ENCODE assay signal across 8 mouse cellular contexts in genomic region chr14:54912886-54913285, GRCm38 (mm10). TPM values are rescaled to one million over a fixed set of nuclear protein-coding genes. Genes with fewer than 3 reads are reported as not detected.
A peak's percentile ranks its signal among the peaks of the same experiment; 100 is the strongest.
DNase-seq lines count a peak whose midpoint lies in the region; ATAC-seq and TF ChIP-seq lines count a peak whose summit lies in the region.

Gene Slc22a17 (minus strand): TSS chr14:54913132.

- TF ChIP-seq EP300 in CH12.LX (IDR thresholded peaks at IDR 0.05; ENCODE audit: low read length): no peak

- peak; percentile 58 for TF ChIP-seq POLR2A in CH12.LX (IDR thresholded peaks at IDR 0.05; ENCODE audit: low read depth, low read length)
- TF ChIP-seq POLR2A in brain, embryonic 14.5 days (IDR thresholded peaks at IDR 0.05; ENCODE audit: borderline replicate concordance, extremely low read depth, insufficient read depth, insufficient read length, poor library complexity, severe bottlenecking): peak; percentile 97

- no peak for TF ChIP-seq CTCF in CH12.LX (conservative IDR thresholded peaks at IDR 0.05 in 1 of 2, IDR thresholded peaks at IDR 0.05 in 1 of 2; ENCODE audit: low read depth in 2 of 2, low read length in 2 of 2)
- TF ChIP-seq CTCF in brain, embryonic 14.5 days (IDR thresholded peaks at IDR 0.05; ENCODE audit: borderline replicate concordance, extremely low read depth, insufficient read depth, insufficient read length): no peak
- TF ChIP-seq CTCF in kidney, postnatal 0 days (IDR thresholded peaks at IDR 0.05; ENCODE audit: low read depth): no peak

- ATAC-seq in forebrain, embryonic 11.5 days (replicated peaks; ENCODE audit: low FRiP score): peak; percentile 95
- ATAC-seq in heart, embryonic 14.5 days (ENCODE audit: insufficient number of reproducible peaks, insufficient read depth, low FRiP score, low read depth): peak; percentile 76
- ATAC-seq in kidney, postnatal 0 days (replicated peaks; ENCODE audit: low FRiP score, low read depth): peak; percentile 68
- peak; percentile 94 for ATAC-seq in limb, embryonic 15.5 days (ENCODE audit: insufficient number of reproducible peaks, low FRiP score, low TSS enrichment, low read depth)
- peak; percentile 96 for ATAC-seq in midbrain, embryonic 15.5 days (replicated peaks)
- ATAC-seq in stomach, embryonic 14.5 days (ENCODE audit: insufficient number of reproducible peaks, insufficient read depth, low FRiP score, low read depth): peak; percentile 86

- no peak for TF ChIP-seq RAD21 in CH12.LX (IDR thresholded peaks at IDR 0.05; ENCODE audit: low read depth, low read length)

- no peaks in the 10 kb centered on the region for H3K36me3 ChIP-seq in CH12.LX (replicated peaks in 1 of 2; ENCODE audit: control insufficient read depth in 1 of 2, insufficient read depth in 1 of 2, low read length in 1 of 2)
- no peaks in the 10 kb centered on the region; the same call in 1 of the 2 replicates for H3K36me3 ChIP-seq in forebrain, embryonic 11.5 days (ENCODE audit: control insufficient read depth, insufficient read depth, low read length)
- peaks cover 48% of the 10 kb centered on the region for H3K36me3 ChIP-seq in heart, embryonic 14.5 days (ENCODE audit: control insufficient read depth, insufficient read depth, low read length)
- peaks cover 21% of the 10 kb centered on the region; the same call in 1 of the 2 replicates for H3K36me3 ChIP-seq in kidney, postnatal 0 days (ENCODE audit: insufficient read depth, low read length)
- peaks cover 48% of the 10 kb centered on the region for H3K36me3 ChIP-seq in limb, embryonic 15.5 days
- peaks cover 7% of the 10 kb centered on the region; the same call in 1 of the 2 replicates for H3K36me3 ChIP-seq in midbrain, embryonic 15.5 days (replicated peaks)
- peaks cover 40% of the 10 kb centered on the region; the same call in 1 of the 2 replicates for H3K36me3 ChIP-seq in stomach, embryonic 14.5 days (ENCODE audit: control insufficient read depth, insufficient read depth, low read length)

- H3K79me2 ChIP-seq in CH12.LX (replicated peaks; ENCODE audit: control insufficient read depth, extremely low read depth, insufficient read depth, poor library complexity, severe bottlenecking): no peaks in the 10 kb centered on the region

- H3K4me1 ChIP-seq in CH12.LX (ENCODE audit: control insufficient read depth in 1 of 2, insufficient read depth in 2 of 2): peaks cover 0 to 4% of the 10 kb centered on the region in 2 experiments; a peak in 2 of 4 replicates
- peaks cover 6% of the 10 kb centered on the region for H3K4me1 ChIP-seq in forebrain, embryonic 11.5 days (replicated peaks; ENCODE audit: control insufficient read depth, insufficient read depth, low read length)
- H3K4me1 ChIP-seq in heart, embryonic 14.5 days (ENCODE audit: control insufficient read depth in 2 of 2, insufficient read depth in 2 of 2, low read length in 2 of 2): peaks cover 15 to 18% of the 10 kb centered on the region in 2 experiments
- H3K4me1 ChIP-seq in kidney, postnatal 0 days (replicated peaks; ENCODE audit: insufficient read depth, low read length): no peaks in the 10 kb centered on the region; the same call in 1 of the 2 replicates
- peaks cover 29% of the 10 kb centered on the region for H3K4me1 ChIP-seq in limb, embryonic 15.5 days
- peaks cover 45% of the 10 kb centered on the region for H3K4me1 ChIP-seq in midbrain, embryonic 15.5 days
- peaks cover 9% of the 10 kb centered on the region; the same call in 1 of the 2 replicates for H3K4me1 ChIP-seq in stomach, embryonic 14.5 days (ENCODE audit: control insufficient read depth, insufficient read depth, low read length)

- WGBS in forebrain, embryonic 11.5 days: under 1% methylated on average over 28 of the region's 28 CpGs
- 0% methylated on average over 25 of the region's 28 CpGs for WGBS in heart, embryonic 14.5 days
- under 1% methylated on average over 28 of the region's 28 CpGs for WGBS in kidney, postnatal 0 days
- WGBS in limb, embryonic 15.5 days: under 1% methylated on average over 28 of the region's 28 CpGs
- WGBS in midbrain, embryonic 15.5 days: under 1% methylated on average over 26 of the region's 28 CpGs
- WGBS in stomach, embryonic 14.5 days: 0% methylated on average over 25 of the region's 28 CpGs

- H3K27ac ChIP-seq in CH12.LX (ENCODE audit: insufficient read depth, low read depth): no peak within 1 kb of the TSS
- H3K27ac ChIP-seq in forebrain, embryonic 11.5 days (ENCODE audit: low read depth, low read length): peak within 1 kb of the TSS; percentile 53
- peak within 1 kb of the TSS in 1 of 2 experiments; percentile 72; a peak in 2 of 4 replicates for H3K27ac ChIP-seq in heart, embryonic 14.5 days (replicated peaks in 1 of 2; ENCODE audit: control insufficient read depth in 1 of 2, insufficient read depth in 1 of 2, low read depth in 2 of 2, low read length in 2 of 2)
- peak within 1 kb of the TSS; percentile 31; the same call in 1 of the 2 replicates for H3K27ac ChIP-seq in kidney, postnatal 0 days
- peak within 1 kb of the TSS; percentile 94 for H3K27ac ChIP-seq in limb, embryonic 15.5 days
- peak within 1 kb of the TSS; percentile 96 for H3K27ac ChIP-seq in midbrain, embryonic 15.5 days
- H3K27ac ChIP-seq in stomach, embryonic 14.5 days (ENCODE audit: low read length): peak within 1 kb of the TSS; percentile 82

- dilution Hi-C loops in CH12.LX (cut with MboI; ENCODE audit: extremely low pct_ligation_motif_present, extremely low pct_unique_long_range_greater_than_20kb, low sequenced_read_pairs): no loop called here

- H3K27me3 ChIP-seq in CH12.LX (replicated peaks): peaks cover 79% of the 10 kb centered on the region
- H3K27me3 ChIP-seq in forebrain, embryonic 11.5 days (ENCODE audit: control insufficient read depth, insufficient read depth, low read length): no peaks in the 10 kb centered on the region
- no peaks in the 10 kb centered on the region for H3K27me3 ChIP-seq in heart, embryonic 14.5 days (ENCODE audit: control insufficient read depth, insufficient read depth, low read length)
- H3K27me3 ChIP-seq in kidney, postnatal 0 days (ENCODE audit: insufficient read depth, low read length): no peaks in the 10 kb centered on the region
- H3K27me3 ChIP-seq in limb, embryonic 15.5 days: no peaks in the 10 kb centered on the region
- H3K27me3 ChIP-seq in midbrain, embryonic 15.5 days (replicated peaks): no peaks in the 10 kb centered on the region
- H3K27me3 ChIP-seq in stomach, embryonic 14.5 days (ENCODE audit: control insufficient read depth, insufficient read depth, low read length): no peaks in the 10 kb centered on the region

- H3K9ac ChIP-seq in CH12.LX (ENCODE audit: insufficient read depth, low read depth): peak within 1 kb of the TSS; percentile 46; the same call in 1 of the 2 replicates
- peak within 1 kb of the TSS; percentile 92 for H3K9ac ChIP-seq in forebrain, embryonic 11.5 days (ENCODE audit: low read length)
- peak within 1 kb of the TSS; percentile 94 for H3K9ac ChIP-seq in heart, embryonic 14.5 days (ENCODE audit: low read length)
- H3K9ac ChIP-seq in kidney, postnatal 0 days (ENCODE audit: low read depth, low read length): peak within 1 kb of the TSS; percentile 87
- peak within 1 kb of the TSS; percentile 89 for H3K9ac ChIP-seq in limb, embryonic 15.5 days
- H3K9ac ChIP-seq in midbrain, embryonic 15.5 days: peak within 1 kb of the TSS; percentile 99
- peak within 1 kb of the TSS; percentile 89 for H3K9ac ChIP-seq in stomach, embryonic 14.5 days (replicated peaks; ENCODE audit: low read depth, low read length)

- H3K9me3 ChIP-seq in CH12.LX (replicated peaks; ENCODE audit: low read length): no peaks in the 10 kb centered on the region
- no peaks in the 10 kb centered on the region for H3K9me3 ChIP-seq in forebrain, embryonic 11.5 days (ENCODE audit: control insufficient read depth, low read length)
- no peaks in the 10 kb centered on the region for H3K9me3 ChIP-seq in heart, embryonic 14.5 days (ENCODE audit: control insufficient read depth, low read length)
- H3K9me3 ChIP-seq in kidney, postnatal 0 days (replicated peaks; ENCODE audit: low read length): no peaks in the 10 kb centered on the region
- no peaks in the 10 kb centered on the region for H3K9me3 ChIP-seq in limb, embryonic 15.5 days
- no peaks in the 10 kb centered on the region for H3K9me3 ChIP-seq in midbrain, embryonic 15.5 days
- H3K9me3 ChIP-seq in stomach, embryonic 14.5 days (ENCODE audit: control insufficient read depth, low read depth, low read length): no peaks in the 10 kb centered on the region

- peak within 1 kb of the TSS; percentile 36 to 74 (median 41) for H3K4me3 ChIP-seq in CH12.LX (replicated peaks in 1 of 3; ENCODE audit: low read depth in 2 of 3, low read length in 2 of 3, poor library complexity in 1 of 3)
- H3K4me3 ChIP-seq in forebrain, embryonic 11.5 days (ENCODE audit: low read depth, low read length): peak within 1 kb of the TSS; percentile 88
- H3K4me3 ChIP-seq in heart, embryonic 14.5 days (ENCODE audit: control insufficient read depth in 1 of 2, insufficient read depth in 1 of 2, low read depth in 1 of 2, low read length in 2 of 2): peak within 1 kb of the TSS; percentile 56 to 91
- H3K4me3 ChIP-seq in kidney, postnatal 0 days (replicated peaks; ENCODE audit: low read depth, low read length): peak within 1 kb of the TSS; percentile 91
- H3K4me3 ChIP-seq in limb, embryonic 15.5 days: peak within 1 kb of the TSS; percentile 92
- H3K4me3 ChIP-seq in midbrain, embryonic 15.5 days: peak within 1 kb of the TSS; percentile 99
- H3K4me3 ChIP-seq in stomach, embryonic 14.5 days (ENCODE audit: low read depth, low read length): peak within 1 kb of the TSS; percentile 86

- in situ Hi-C loops in CH12.LX (cut with MboI; ENCODE audit: low pct_ligation_motif_present, low pct_unique_long_range_greater_than_20kb, low sequenced_read_pairs): no loop called here

- no peak for DNase-seq in CH12.LX (ENCODE audit: extremely low read depth)
- DNase-seq in brain, embryonic 14.5 days (ENCODE audit: low read depth): peak; percentile 96
- peak; percentile 89 for DNase-seq in forebrain, embryonic 11.5 days (ENCODE audit: low spot score)
- peak; percentile 94 for DNase-seq in kidney, postnatal 0 days (ENCODE audit: low spot score)

- peak within 1 kb of the TSS; percentile 49; the same call in 1 of the 2 replicates for H3K4me2 ChIP-seq in CH12.LX (ENCODE audit: insufficient read depth, low read depth, poor library complexity, severe bottlenecking)
- peak within 1 kb of the TSS; percentile 100 for H3K4me2 ChIP-seq in forebrain, embryonic 11.5 days (ENCODE audit: low read depth, low read length, severe bottlenecking)
- H3K4me2 ChIP-seq in heart, embryonic 14.5 days (ENCODE audit: low read length): peak within 1 kb of the TSS; percentile 99
- H3K4me2 ChIP-seq in kidney, postnatal 0 days (ENCODE audit: low read length): peak within 1 kb of the TSS; percentile 99
- peak within 1 kb of the TSS; percentile 80 for H3K4me2 ChIP-seq in limb, embryonic 15.5 days
- peak within 1 kb of the TSS; percentile 91 for H3K4me2 ChIP-seq in midbrain, embryonic 15.5 days
- peak within 1 kb of the TSS; percentile 98 for H3K4me2 ChIP-seq in stomach, embryonic 14.5 days (replicated peaks; ENCODE audit: low read depth, low read length)

RNA-seq across cellular contexts. Expression of gene Slc22a17, which starts in this region (rescaled TPM):
- total RNA-seq in CH12.LX (2012; rRNA removed): 0.71 and 1.1 TPM in 2 replicates
- total RNA-seq in CH12.LX (2014; rRNA removed): 0.04 and 0.16 TPM in 2 replicates
- polyA plus RNA-seq in CH12.LX (2012; ENCODE audit: insufficient read length, low read depth): 0.15 and 0.34 TPM in 2 replicates
- polyA plus RNA-seq in brain, embryonic 14.5 days (2012; rRNA removed): 466 and 718 TPM in 2 replicates
- 44.4 and 51.8 TPM in 2 replicates for polyA plus RNA-seq in forebrain, embryonic 11.5 days (2014; fragmentation: Nextera tagmentation; extraction: Ambion mirVana)
- 18.5 and 25.6 TPM in 2 replicates for polyA plus RNA-seq in heart, embryonic 14.5 days (2014; fragmentation: Nextera tagmentation; extraction: Ambion mirVana)
- polyA plus RNA-seq in kidney, postnatal 0 days (2015; fragmentation: Nextera tagmentation; extraction: Ambion mirVana): 39.9 and 48.1 TPM in 2 replicates
- polyA plus RNA-seq in limb, embryonic 15.5 days (2015; fragmentation: Nextera tagmentation; extraction: Ambion mirVana): 56.3 and 70.6 TPM in 2 replicates
- polyA plus RNA-seq in midbrain, embryonic 15.5 days (2015; fragmentation: Nextera tagmentation; extraction: Ambion mirVana): 229 and 248 TPM in 2 replicates
- polyA plus RNA-seq in stomach, embryonic 14.5 days (2014; fragmentation: Nextera tagmentation; extraction: Ambion mirVana): 44.9 and 51.3 TPM in 2 replicates

Comparison
In these comparisons a context has a peak if more than half of its experiments do, and no peak if none do; other contexts are left out.
1. RNA of gene Slc22a17 (polyA plus RNA-seq): 466 to 718 TPM in brain, embryonic 14.5 days, 229 to 248 TPM in midbrain, embryonic 15.5 days, 56.3 to 70.6 TPM in limb, embryonic 15.5 days, 39.9 to 48.1 TPM in kidney, postnatal 0 days, 44.9 to 51.3 TPM in stomach, embryonic 14.5 days, 44.4 to 51.8 TPM in forebrain, embryonic 11.5 days and 18.5 to 25.6 TPM in heart, embryonic 14.5 days; 0.15 to 0.34 TPM in CH12.LX; every median in the first group is over 10 times any median in the second.
2. H3K4me2 ChIP-seq: peak in every context shown above with its lines; median percentile 100 in forebrain, embryonic 11.5 days; 99 in heart, embryonic 14.5 days; 99 in kidney, postnatal 0 days; 98 in stomach, embryonic 14.5 days; 91 in midbrain, embryonic 15.5 days; 80 in limb, embryonic 15.5 days; 49 in CH12.LX.
3. H3K4me3 ChIP-seq: peak in every context shown above with its lines; median percentile 99 in midbrain, embryonic 15.5 days; 92 in limb, embryonic 15.5 days; 91 in kidney, postnatal 0 days; 88 in forebrain, embryonic 11.5 days; 86 in stomach, embryonic 14.5 days; 74 in heart, embryonic 14.5 days; 41 in CH12.LX.
4. H3K9ac ChIP-seq: peak in every context shown above with its lines; median percentile 99 in midbrain, embryonic 15.5 days; 94 in heart, embryonic 14.5 days; 92 in forebrain, embryonic 11.5 days; 89 in limb, embryonic 15.5 days; 89 in stomach, embryonic 14.5 days; 87 in kidney, postnatal 0 days; 46 in CH12.LX.
5. Peak in every context shown above with its lines, with median percentiles within 50 percentile points of each other: ATAC-seq.